Mouse (Mus musculus): ENCODE measurements around the gene Mrpl50.
"Not testable (repeated sequence)": the region's sequence is repeated elsewhere in the genome, so short reads cannot be mapped to it uniquely, and the experiment has no call there.

The Mrpl50 gene

GRCm38 (mm10) chr4:49520572-49521340 lies at the start of gene Mrpl50, which contains the start of gene Zfp189:
Gene Mrpl50, minus strand, starts transcription at chr4:49521093.
Gene Zfp189, plus strand, starts transcription at chr4:49521176.
- DNase-seq = peak; percentile 94

GRCm38 (mm10) chr4:49567613-49568012 lies 46.7 kb upstream of the Mrpl50 start:
- peak; percentile 49 for DNase-seq

- DNase-seq = peak; percentile 18
These were observed 39.3 kb upstream of the Mrpl50 start for GRCm38 (mm10) chr4:49559915-49560772.

- no peak for DNase-seq
These were observed 37.3 kb upstream of the Mrpl50 start for GRCm38 (mm10) chr4:49558181-49558580.

- DNase-seq = no peak
These were observed 36.5 kb upstream of the Mrpl50 start for GRCm38 (mm10) chr4:49557375-49557774.

- no peak for DNase-seq
These were observed 32.5 kb upstream of the Mrpl50 start for GRCm38 (mm10) chr4:49553380-49553779.

GRCm38 (mm10) chr4:49549383-49549782 lies 28.5 kb upstream of the Mrpl50 start, which contains the start of gene Aldob:
Gene Aldob, minus strand, starts transcription at chr4:49549546.
- DNase-seq = no peak

- DNase-seq = no peak
These were observed 26.8 kb upstream of the Mrpl50 start for GRCm38 (mm10) chr4:49547544-49548219.

- no peak for DNase-seq
These were observed 26.1 kb upstream of the Mrpl50 start for GRCm38 (mm10) chr4:49546873-49547543.

GRCm38 (mm10) chr4:49546026-49546425 lies 25.1 kb upstream of the Mrpl50 start:
- no peak for DNase-seq

GRCm38 (mm10) chr4:49540966-49541365 lies 20.1 kb upstream of the Mrpl50 start:
- no peak for DNase-seq

- DNase-seq = no peak
These were observed 18.8 kb upstream of the Mrpl50 start for GRCm38 (mm10) chr4:49539665-49540064.

- DNase-seq = no peak
These were observed 15.8 kb upstream of the Mrpl50 start for GRCm38 (mm10) chr4:49536671-49537070.

GRCm38 (mm10) chr4:49535675-49536294 lies 14.9 kb upstream of the Mrpl50 start:
- no peak for DNase-seq

GRCm38 (mm10) chr4:49535036-49535435 lies 14.1 kb upstream of the Mrpl50 start:
- no peak for DNase-seq

- no peak for DNase-seq
These were observed 1.7 kb upstream of the Mrpl50 start for GRCm38 (mm10) chr4:49522576-49522975.

- peak; percentile 38 for DNase-seq
These were observed 453 bp upstream of the Mrpl50 start for GRCm38 (mm10) chr4:49521346-49521745.

GRCm38 (mm10) chr4:49519476-49519875 lies 1.4 kb downstream of the Mrpl50 start:
- DNase-seq = peak; percentile 61

GRCm38 (mm10) chr4:49514441-49514840 lies 6.5 kb downstream of the Mrpl50 start:
- no peak for DNase-seq

GRCm38 (mm10) chr4:49512636-49513035 lies 8.3 kb downstream of the Mrpl50 start:
- no peak for DNase-seq

- not testable (repeated sequence) for DNase-seq
These were observed 10.6 kb downstream of the Mrpl50 start for GRCm38 (mm10) chr4:49510236-49510835.

GRCm38 (mm10) chr4:49509183-49509582 lies 11.7 kb downstream of the Mrpl50 start:
- DNase-seq = no peak
